Mouse (Mus musculus): ENCODE data around the gene Gm3402.

- TF ChIP-seq POLR2A (IDR thresholded peaks at IDR 0.05; ENCODE audit: extremely low read depth, insufficient read depth, low read length), result no peak
- TF ChIP-seq CTCF (IDR thresholded peaks at IDR 0.05; ENCODE audit: extremely low read depth, insufficient read depth, low read length), result no peak
These were observed 42.1 kb upstream of the Gm3402 start for GRCm38 (mm10) chr5:146471821-146472220.
